Mouse (Mus musculus) bone marrow, adult 2 months (tissue): ENCODE results near the gene Olfr488.

Source experiments
- CTCF ChIP-seq: fragments of 200-500 bp; IDR thresholded peaks from 2 replicates; pipeline ENCODE4 v1.5.1; 2011; ENCODE audit warnings: low read length, control low read depth; ENCODE audit not compliant: control insufficient read depth, insufficient read depth
- POLR2A ChIP-seq: fragments of 200-500 bp; IDR thresholded peaks from 2 replicates; pipeline ENCODE4 v1.6.1; 2011; ENCODE audit warnings: low read depth, mild to moderate bottlenecking, control low read depth, low read length, borderline replicate concordance; ENCODE audit not compliant: control insufficient read depth

GRCm38 (mm10) chr7:108288834-108289233 is 30.7 kb upstream of the Olfr488 start, which contains the start of gene Olfr490:
- TF ChIP-seq CTCF, result no peak
- no peak for TF ChIP-seq POLR2A
